Mouse (Mus musculus): ENCODE data around the gene Sh3kbp1. TPM values are rescaled to one million over a fixed set of nuclear protein-coding genes. Genes with fewer than 3 reads are reported as not detected.
A peak's percentile ranks its signal among the peaks of the same experiment; 100 is the strongest.

Gene Sh3kbp1
- polyA plus RNA-seq, 1 experiment from 2014 or later: 49.6 TPM

- peak; percentile 77 for ATAC-seq
- no peak overlapping the region for H3K4me2 ChIP-seq (ENCODE audit: low read length)
- H3K9ac ChIP-seq (ENCODE audit: low read depth, low read length): no peak overlapping the region
- no peaks in the 10 kb centered on the region for H3K9me3 ChIP-seq (ENCODE audit: control insufficient read depth, low read length)
- H3K4me1 ChIP-seq (ENCODE audit: control insufficient read depth, insufficient read depth, low read depth, low read length): no peaks in the 10 kb centered on the region
- no peak overlapping the region for H3K27ac ChIP-seq (ENCODE audit: low read depth, low read length)
- H3K27me3 ChIP-seq (replicated peaks; ENCODE audit: control insufficient read depth, insufficient read depth, low read length): no peaks in the 10 kb centered on the region
- 28% methylated on average over 4 of the region's 4 CpGs for WGBS
- H3K4me3 ChIP-seq (ENCODE audit: low read length): no peak overlapping the region
- no peaks in the 10 kb centered on the region for H3K36me3 ChIP-seq (ENCODE audit: control insufficient read depth, insufficient read depth, low read length)
Measured at GRCm38 (mm10) chrX:159963273-159963672, 336.2 kb downstream of the Sh3kbp1 start.

- Histone ChIP-seq H3K27ac (ENCODE audit: low read depth, low read length) (0 out of 2 replicates have a peak overlapping the region, but pooled peaks have one; percentile 23), H3K4me2 (ENCODE audit: low read length) (no peak overlapping the region), H3K36me3 (ENCODE audit: control insufficient read depth, insufficient read depth, low read length) (no peaks in the 10 kb centered on the region), H3K9ac (ENCODE audit: low read depth, low read length) (no peak overlapping the region), H3K27me3 (replicated peaks; ENCODE audit: control insufficient read depth, insufficient read depth, low read length) (no peaks in the 10 kb centered on the region), H3K9me3 (ENCODE audit: control insufficient read depth, low read length) (no peaks in the 10 kb centered on the region), H3K4me1 (ENCODE audit: control insufficient read depth, insufficient read depth, low read depth, low read length) (no peaks in the 10 kb centered on the region), H3K4me3 (ENCODE audit: low read length) (no peak overlapping the region)
- ATAC-seq: peak; percentile 89
- WGBS: 70% methylated on average over 7 of the region's 9 CpGs
Measured at GRCm38 (mm10) chrX:159963925-159964324, 336.9 kb downstream of the Sh3kbp1 start.

- H3K27me3 ChIP-seq (replicated peaks; ENCODE audit: control insufficient read depth, insufficient read depth, low read length): no peaks in the 10 kb centered on the region; the same call in 1 of the 2 replicates
- ATAC-seq: no peak
- no peak overlapping the region for H3K4me3 ChIP-seq (ENCODE audit: low read length)
- H3K27ac ChIP-seq (ENCODE audit: low read depth, low read length): no peak overlapping the region
- H3K36me3 ChIP-seq (ENCODE audit: control insufficient read depth, insufficient read depth, low read length): no peaks in the 10 kb centered on the region
- no peaks in the 10 kb centered on the region for H3K4me1 ChIP-seq (ENCODE audit: control insufficient read depth, insufficient read depth, low read depth, low read length)
- WGBS: 89% methylated on average over 2 of the region's 2 CpGs
- no peak overlapping the region for H3K9ac ChIP-seq (ENCODE audit: low read depth, low read length)
- H3K9me3 ChIP-seq (ENCODE audit: control insufficient read depth, low read length): no peaks in the 10 kb centered on the region
- H3K4me2 ChIP-seq (ENCODE audit: low read length): no peak overlapping the region
Measured at GRCm38 (mm10) chrX:159969025-159969424, 342.0 kb downstream of the Sh3kbp1 start.

GRCm38 (mm10) chrX:159971091-159971779 lies 344.2 kb downstream of the Sh3kbp1 start:
- H3K27ac ChIP-seq (ENCODE audit: low read depth, low read length): no peak overlapping the region
- H3K9me3 ChIP-seq (ENCODE audit: control insufficient read depth, low read length): no peaks in the 10 kb centered on the region
- H3K4me3 ChIP-seq (ENCODE audit: low read length): no peak overlapping the region
- H3K4me2 ChIP-seq (ENCODE audit: low read length): no peak overlapping the region
- no peaks in the 10 kb centered on the region for H3K4me1 ChIP-seq (ENCODE audit: control insufficient read depth, insufficient read depth, low read depth, low read length)
- no peaks in the 10 kb centered on the region; the same call in 1 of the 2 replicates for H3K27me3 ChIP-seq (replicated peaks; ENCODE audit: control insufficient read depth, insufficient read depth, low read length)
- no peaks in the 10 kb centered on the region for H3K36me3 ChIP-seq (ENCODE audit: control insufficient read depth, insufficient read depth, low read length)
- no peak overlapping the region for H3K9ac ChIP-seq (ENCODE audit: low read depth, low read length)
- WGBS: 57% methylated on average over 3 of the region's 3 CpGs
- ATAC-seq: no peak

- Histone ChIP-seq H3K9ac (ENCODE audit: low read depth, low read length) (no peak overlapping the region), H3K9me3 (ENCODE audit: control insufficient read depth, low read length) (no peaks in the 10 kb centered on the region), H3K36me3 (ENCODE audit: control insufficient read depth, insufficient read depth, low read length) (no peaks in the 10 kb centered on the region), H3K4me2 (ENCODE audit: low read length) (no peak overlapping the region), H3K4me3 (ENCODE audit: low read length) (no peak overlapping the region), H3K27me3 (replicated peaks; ENCODE audit: control insufficient read depth, insufficient read depth, low read length) (no peaks in the 10 kb centered on the region; the same call in 1 of the 2 replicates), H3K27ac (ENCODE audit: low read depth, low read length) (no peak overlapping the region), H3K4me1 (ENCODE audit: control insufficient read depth, insufficient read depth, low read depth, low read length) (no peaks in the 10 kb centered on the region)
- 0 out of 2 replicates have a peak, but pooled peaks have one; percentile 30 for ATAC-seq
- WGBS: 23% methylated on average over 5 of the region's 5 CpGs
Measured at GRCm38 (mm10) chrX:159973730-159974129, 346.7 kb downstream of the Sh3kbp1 start.

- Histone ChIP-seq H3K4me1 (ENCODE audit: control insufficient read depth, insufficient read depth, low read depth, low read length) (no peaks in the 10 kb centered on the region), H3K27me3 (replicated peaks; ENCODE audit: control insufficient read depth, insufficient read depth, low read length) (no peaks in the 10 kb centered on the region; the same call in 1 of the 2 replicates), H3K36me3 (ENCODE audit: control insufficient read depth, insufficient read depth, low read length) (no peaks in the 10 kb centered on the region), H3K9me3 (ENCODE audit: control insufficient read depth, low read length) (no peaks in the 10 kb centered on the region), H3K9ac (ENCODE audit: low read depth, low read length) (no peak overlapping the region), H3K27ac (ENCODE audit: low read depth, low read length) (no peak overlapping the region), H3K4me3 (ENCODE audit: low read length) (no peak overlapping the region), H3K4me2 (ENCODE audit: low read length) (no peak overlapping the region)
- 64% methylated on average over 3 of the region's 3 CpGs for WGBS
- no peak for ATAC-seq
Measured at GRCm38 (mm10) chrX:159976243-159976642, 349.2 kb downstream of the Sh3kbp1 start.

- WGBS: 21% methylated on average over 73 of the region's 108 CpGs
- ATAC-seq: peak; percentile 40; the same call in 1 of the 2 replicates
Measured at GRCm38 (mm10) chrX:159988002-159988960, 361.2 kb downstream of the Sh3kbp1 start, which contains the start of gene Map3k15. TSS of gene Map3k15 (plus strand) at chrX:159988433.

GRCm38 (mm10) chrX:159995808-159996207 lies 368.7 kb downstream of the Sh3kbp1 start:
- WGBS: 96% methylated on average over 6 of the region's 6 CpGs
- H3K27me3 ChIP-seq (replicated peaks; ENCODE audit: control insufficient read depth, insufficient read depth, low read length): no peaks in the 10 kb centered on the region; the same call in 1 of the 2 replicates

More at GRCm38 (mm10) chrX:159988002-159988960, 361.2 kb downstream of the Sh3kbp1 start, which contains the start of gene Map3k15:
- H3K36me3 ChIP-seq (ENCODE audit: control insufficient read depth, insufficient read depth, low read length): no peaks in the 10 kb centered on the region
- peak within 1 kb of the TSS; percentile 49 for H3K4me3 ChIP-seq (ENCODE audit: low read length)
- H3K9ac ChIP-seq (ENCODE audit: low read depth, low read length): peak within 1 kb of the TSS; percentile 58
- H3K9me3 ChIP-seq (ENCODE audit: control insufficient read depth, low read length): no peaks in the 10 kb centered on the region
- H3K27ac ChIP-seq (ENCODE audit: low read depth, low read length): no peak within 1 kb of the TSS
- H3K27me3 ChIP-seq (replicated peaks; ENCODE audit: control insufficient read depth, insufficient read depth, low read length): peaks cover 8% of the 10 kb centered on the region
- H3K4me2 ChIP-seq (ENCODE audit: low read length): peak within 1 kb of the TSS; percentile 81
- no peaks in the 10 kb centered on the region for H3K4me1 ChIP-seq (ENCODE audit: control insufficient read depth, insufficient read depth, low read depth, low read length)

More at GRCm38 (mm10) chrX:159995808-159996207, 368.7 kb downstream of the Sh3kbp1 start:
- Histone ChIP-seq H3K9ac (ENCODE audit: low read depth, low read length) (no peak overlapping the region), H3K4me2 (ENCODE audit: low read length) (no peak overlapping the region), H3K4me3 (ENCODE audit: low read length) (no peak overlapping the region), H3K9me3 (ENCODE audit: control insufficient read depth, low read length) (no peaks in the 10 kb centered on the region), H3K36me3 (ENCODE audit: control insufficient read depth, insufficient read depth, low read length) (no peaks in the 10 kb centered on the region), H3K27ac (ENCODE audit: low read depth, low read length) (no peak overlapping the region), H3K4me1 (ENCODE audit: control insufficient read depth, insufficient read depth, low read depth, low read length) (no peaks in the 10 kb centered on the region)
- no peak for ATAC-seq

Measured in hindbrain, embryonic 16.5 days (tissue).